Mouse (Mus musculus): ENCODE results near the gene Cacfd1.

- TF ChIP-seq CTCF (conservative IDR thresholded peaks at IDR 0.05; ENCODE audit: low read length), result no peak
- TF ChIP-seq POU5F1 (IDR thresholded peaks at IDR 0.05; ENCODE audit: borderline replicate concordance, low read length), result no peak
- no peak for TF ChIP-seq NANOG (IDR thresholded peaks at IDR 0.05; ENCODE audit: borderline replicate concordance, low read length)
These were observed 15.8 kb upstream of the Cacfd1 start for GRCm38 (mm10) chr2:26993936-26994335.

All from E14TG2a.4 (cell line).